Mouse (Mus musculus): ENCODE data around the gene Dusp16. TPM values are rescaled to one million over a fixed set of nuclear protein-coding genes. Genes with fewer than 3 reads are reported as not detected.

The Dusp16 gene
- polyA plus RNA-seq, 1 experiment from 2014 or later: 21.1 TPM

DNA sequence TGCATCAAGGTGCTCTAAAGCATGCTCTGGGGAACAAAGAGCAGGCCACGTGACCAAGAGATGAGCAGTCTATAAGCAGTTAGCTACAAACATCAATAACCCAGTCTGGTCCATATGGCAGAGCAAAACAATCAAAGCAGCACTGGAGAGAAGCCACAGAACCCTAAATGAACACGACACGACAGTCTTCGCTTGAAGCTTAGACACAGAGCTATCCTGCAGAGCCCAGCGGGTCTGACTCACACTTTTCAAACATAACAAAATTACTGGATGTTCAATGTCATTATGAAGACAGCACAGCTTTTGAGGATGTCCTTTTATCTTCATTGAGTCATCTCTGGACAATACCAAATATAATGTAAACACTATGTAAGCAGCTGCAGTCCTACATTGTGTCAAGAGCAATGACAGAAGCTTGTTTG is 58.6 kb downstream of the Dusp16 start:
- 73% methylated on average over 5 of the region's 5 CpGs for WGBS
- peaks cover 25% of the 10 kb centered on the region for H3K36me3 ChIP-seq (ENCODE audit: control insufficient read depth, insufficient read depth, low read length)
- ATAC-seq (ENCODE audit: low read depth) (peak; percentile 55; the same call in 1 of the 2 replicates), DNase-seq (ENCODE audit: low spot score) (no peak)
- no peak overlapping the region for H3K9ac ChIP-seq (ENCODE audit: low read depth, low read length)
- H3K4me3 ChIP-seq (ENCODE audit: low read depth, low read length): no peak overlapping the region
- no peak overlapping the region for H3K27ac ChIP-seq (replicated peaks; ENCODE audit: low read depth, low read length)
- no peaks in the 10 kb centered on the region for H3K9me3 ChIP-seq (ENCODE audit: control insufficient read depth, low read length)
- no peak overlapping the region for H3K4me2 ChIP-seq (ENCODE audit: low read depth, low read length)
- no peaks in the 10 kb centered on the region for H3K4me1 ChIP-seq (ENCODE audit: control insufficient read depth, insufficient read depth, low read length)
- H3K27me3 ChIP-seq (replicated peaks; ENCODE audit: control insufficient read depth, insufficient read depth, low read length): no peaks in the 10 kb centered on the region

DNA sequence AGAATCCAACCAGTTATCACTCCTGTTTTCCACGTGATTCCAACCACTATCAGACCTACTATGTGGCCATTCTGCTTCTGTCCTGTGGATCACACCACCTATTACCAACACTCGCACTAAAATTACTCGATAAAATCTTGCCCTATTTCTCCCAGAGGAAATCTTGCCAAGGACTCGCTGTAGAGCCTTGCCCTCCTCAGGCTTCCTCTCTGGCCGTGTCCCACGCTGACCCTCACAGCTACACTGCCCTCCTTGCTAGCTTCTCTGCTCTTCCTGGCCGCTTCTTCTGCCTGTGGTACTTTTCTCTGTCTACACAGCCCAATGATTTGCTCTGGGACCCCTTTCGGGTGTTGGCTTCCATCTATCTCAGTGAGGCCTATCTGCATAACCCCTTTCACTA is 59.6 kb downstream of the Dusp16 start:
- Histone ChIP-seq H3K9ac (ENCODE audit: low read depth, low read length) (no peak overlapping the region), H3K36me3 (ENCODE audit: control insufficient read depth, insufficient read depth, low read length) (peaks cover 20% of the 10 kb centered on the region), H3K27ac (replicated peaks; ENCODE audit: low read depth, low read length) (no peak overlapping the region), H3K27me3 (replicated peaks; ENCODE audit: control insufficient read depth, insufficient read depth, low read length) (no peaks in the 10 kb centered on the region), H3K4me3 (ENCODE audit: low read depth, low read length) (no peak overlapping the region), H3K4me2 (ENCODE audit: low read depth, low read length) (no peak overlapping the region), H3K4me1 (ENCODE audit: control insufficient read depth, insufficient read depth, low read length) (no peaks in the 10 kb centered on the region), H3K9me3 (ENCODE audit: control insufficient read depth, low read length) (no peaks in the 10 kb centered on the region)
- ATAC-seq (ENCODE audit: low read depth): no peak
- WGBS: 94% methylated on average over 8 of the region's 8 CpGs
- no peak for DNase-seq (ENCODE audit: low spot score)

DNA sequence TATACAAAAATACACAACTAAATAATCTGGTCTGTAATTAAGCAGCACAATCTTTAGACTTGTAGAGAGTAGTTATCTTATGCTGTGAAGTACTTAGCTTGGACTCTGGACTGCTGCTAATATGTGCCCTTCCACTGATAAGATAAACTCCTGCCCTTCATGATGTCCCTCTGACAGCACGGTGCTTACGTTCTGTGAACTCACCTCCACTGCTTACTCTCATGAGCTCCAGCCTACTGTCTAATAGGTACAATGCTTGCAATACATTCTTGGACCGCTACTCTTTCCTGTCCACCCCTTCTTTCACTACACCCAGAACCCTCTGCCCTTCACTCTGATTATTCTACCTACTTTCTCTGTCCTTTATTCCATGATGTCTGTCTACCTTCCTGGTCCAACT is 61.4 kb downstream of the Dusp16 start:
- H3K27ac ChIP-seq (replicated peaks; ENCODE audit: low read depth, low read length): no peak overlapping the region
- WGBS: 88% methylated on average over 3 of the region's 3 CpGs
- no peaks in the 10 kb centered on the region for H3K4me1 ChIP-seq (ENCODE audit: control insufficient read depth, insufficient read depth, low read length)
- H3K4me2 ChIP-seq (ENCODE audit: low read depth, low read length): no peak overlapping the region
- H3K4me3 ChIP-seq (ENCODE audit: low read depth, low read length): no peak overlapping the region
- ATAC-seq (ENCODE audit: low read depth): no peak
- DNase-seq (ENCODE audit: low spot score): no peak
- H3K9ac ChIP-seq (ENCODE audit: low read depth, low read length): no peak overlapping the region
- H3K9me3 ChIP-seq (ENCODE audit: control insufficient read depth, low read length): no peaks in the 10 kb centered on the region
- H3K36me3 ChIP-seq (ENCODE audit: control insufficient read depth, insufficient read depth, low read length): peaks cover 12% of the 10 kb centered on the region; the same call in 1 of the 2 replicates
- no peaks in the 10 kb centered on the region for H3K27me3 ChIP-seq (replicated peaks; ENCODE audit: control insufficient read depth, insufficient read depth, low read length)

DNA sequence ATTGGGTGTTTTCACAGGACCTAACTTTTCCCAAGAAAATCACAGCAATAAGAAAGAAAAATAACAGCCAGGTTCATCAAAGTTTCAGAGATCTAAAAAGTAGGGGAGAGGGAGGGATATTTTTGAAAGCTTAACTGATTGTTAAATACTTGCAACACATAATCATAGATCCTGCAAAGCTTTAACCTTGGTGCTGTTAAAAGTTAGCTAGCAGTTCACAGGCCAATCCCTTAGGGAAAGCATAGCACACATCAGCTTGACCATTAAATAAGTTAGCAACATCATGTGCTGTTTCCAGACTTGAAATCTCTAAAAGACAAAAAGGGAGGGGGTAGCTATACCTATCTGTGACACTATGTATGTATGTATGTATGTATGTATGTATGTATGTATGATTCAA is 67.0 kb downstream of the Dusp16 start:
- peaks cover 27% of the 10 kb centered on the region for H3K36me3 ChIP-seq (ENCODE audit: control insufficient read depth, insufficient read depth, low read length)
- DNase-seq (ENCODE audit: low spot score): no peak
- H3K4me1 ChIP-seq (ENCODE audit: control insufficient read depth, insufficient read depth, low read length): no peaks in the 10 kb centered on the region
- H3K27ac ChIP-seq (replicated peaks; ENCODE audit: low read depth, low read length): no peak overlapping the region
- H3K9ac ChIP-seq (ENCODE audit: low read depth, low read length): no peak overlapping the region
- H3K4me3 ChIP-seq (ENCODE audit: low read depth, low read length): no peak overlapping the region
- H3K27me3 ChIP-seq (replicated peaks; ENCODE audit: control insufficient read depth, insufficient read depth, low read length): no peaks in the 10 kb centered on the region
- H3K4me2 ChIP-seq (ENCODE audit: low read depth, low read length): no peak overlapping the region
- no peak for ATAC-seq (ENCODE audit: low read depth)
- no peaks in the 10 kb centered on the region for H3K9me3 ChIP-seq (ENCODE audit: control insufficient read depth, low read length)

DNA sequence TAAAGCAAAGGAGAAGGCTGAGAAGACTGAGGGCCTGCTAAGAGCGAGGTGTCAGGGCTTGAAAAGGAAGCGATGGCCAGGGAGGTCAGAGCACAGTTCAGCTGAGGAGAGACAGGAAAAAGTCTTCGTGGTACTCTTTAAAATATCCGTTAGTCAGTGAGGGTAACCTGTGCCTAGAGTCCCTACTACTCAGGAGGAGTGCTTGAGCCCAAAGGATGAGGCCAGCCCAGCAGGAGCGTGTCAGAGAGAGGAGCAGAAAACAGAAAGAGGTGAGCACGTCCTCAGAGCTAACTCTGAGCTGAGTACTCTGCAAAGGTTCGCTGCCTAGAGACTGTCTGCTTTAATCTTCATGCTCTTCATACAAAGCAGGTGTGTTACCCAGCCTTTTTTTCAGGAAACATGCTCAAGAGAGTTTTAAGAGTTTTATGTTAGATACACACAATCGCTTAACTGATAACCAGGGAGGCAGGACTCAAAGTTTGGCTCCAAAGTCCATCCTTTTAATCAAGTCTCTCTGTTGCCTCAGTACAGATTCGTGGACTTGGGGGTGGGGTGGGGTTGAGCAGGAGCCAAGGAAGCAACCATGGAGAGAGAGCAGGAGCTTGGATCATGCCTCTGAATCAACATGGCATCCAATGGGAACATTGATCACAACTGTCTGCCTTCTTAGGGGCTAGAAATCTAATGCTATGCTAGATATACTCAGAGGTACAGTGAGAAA is 68.4 kb downstream of the Dusp16 start:
- Histone ChIP-seq H3K9ac (ENCODE audit: low read depth, low read length) (no peak overlapping the region), H3K9me3 (ENCODE audit: control insufficient read depth, low read length) (no peaks in the 10 kb centered on the region), H3K27ac (replicated peaks; ENCODE audit: low read depth, low read length) (no peak overlapping the region), H3K4me1 (ENCODE audit: control insufficient read depth, insufficient read depth, low read length) (no peaks in the 10 kb centered on the region), H3K4me2 (ENCODE audit: low read depth, low read length) (no peak overlapping the region), H3K36me3 (ENCODE audit: control insufficient read depth, insufficient read depth, low read length) (peaks cover 35% of the 10 kb centered on the region), H3K27me3 (replicated peaks; ENCODE audit: control insufficient read depth, insufficient read depth, low read length) (no peaks in the 10 kb centered on the region), H3K4me3 (ENCODE audit: low read depth, low read length) (no peak overlapping the region)
- WGBS: 78% methylated on average over 9 of the region's 9 CpGs
- DNase-seq (ENCODE audit: low spot score) (no peak), ATAC-seq (ENCODE audit: low read depth) (no peak)

DNA sequence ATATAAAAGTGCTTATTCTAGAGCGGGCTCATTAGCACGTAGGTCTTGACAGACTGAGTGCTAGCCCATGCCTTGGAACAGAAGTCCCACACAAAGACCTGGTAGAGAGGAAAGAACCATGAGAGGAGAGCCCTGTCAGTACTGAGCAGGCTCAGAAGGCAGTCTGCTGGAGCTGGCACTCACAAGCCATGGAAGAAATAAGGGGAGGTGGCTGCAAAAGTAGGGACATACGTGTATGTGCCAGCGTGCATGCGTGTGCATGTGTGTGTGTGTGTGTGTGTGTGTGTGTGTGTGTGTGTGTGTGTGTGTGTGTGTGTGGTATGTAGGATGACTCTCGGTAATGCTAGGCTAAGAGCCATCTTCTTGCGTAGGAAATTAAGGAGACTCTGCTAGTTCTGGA is 69.1 kb downstream of the Dusp16 start:
- no peaks in the 10 kb centered on the region for H3K9me3 ChIP-seq (ENCODE audit: control insufficient read depth, low read length)
- peaks cover 41% of the 10 kb centered on the region for H3K36me3 ChIP-seq (ENCODE audit: control insufficient read depth, insufficient read depth, low read length)
- DNase-seq (ENCODE audit: low spot score) (no peak), ATAC-seq (ENCODE audit: low read depth) (no peak)
- no peaks in the 10 kb centered on the region for H3K27me3 ChIP-seq (replicated peaks; ENCODE audit: control insufficient read depth, insufficient read depth, low read length)
- H3K4me1 ChIP-seq (ENCODE audit: control insufficient read depth, insufficient read depth, low read length): no peaks in the 10 kb centered on the region
- 93% methylated on average over 7 of the region's 7 CpGs for WGBS
- H3K4me3 ChIP-seq (ENCODE audit: low read depth, low read length): no peak overlapping the region
- no peak overlapping the region for H3K4me2 ChIP-seq (ENCODE audit: low read depth, low read length)
- no peak overlapping the region for H3K9ac ChIP-seq (ENCODE audit: low read depth, low read length)
- no peak overlapping the region for H3K27ac ChIP-seq (replicated peaks; ENCODE audit: low read depth, low read length)

DNA sequence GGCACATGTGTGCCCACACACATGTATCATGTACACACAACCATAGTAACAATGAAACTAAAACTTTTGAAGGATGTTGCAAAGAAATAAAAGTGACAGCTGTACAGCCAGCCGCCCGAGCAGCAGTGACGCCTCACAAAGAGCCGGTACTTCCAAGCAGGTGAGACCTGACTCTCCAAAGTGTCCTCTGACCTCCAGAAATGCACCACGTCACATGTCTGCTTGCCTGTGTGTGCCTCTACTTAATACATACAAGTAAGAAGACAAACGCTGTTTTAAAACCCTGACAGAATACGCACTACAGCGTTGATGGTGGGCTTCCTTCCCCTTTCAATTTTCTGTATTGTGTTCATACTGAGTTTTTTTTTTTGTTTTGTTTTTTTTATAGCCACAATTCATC is 69.5 kb downstream of the Dusp16 start:
- Histone ChIP-seq H3K4me3 (ENCODE audit: low read depth, low read length) (no peak overlapping the region), H3K27me3 (replicated peaks; ENCODE audit: control insufficient read depth, insufficient read depth, low read length) (no peaks in the 10 kb centered on the region), H3K9ac (ENCODE audit: low read depth, low read length) (no peak overlapping the region), H3K4me2 (ENCODE audit: low read depth, low read length) (no peak overlapping the region), H3K9me3 (ENCODE audit: control insufficient read depth, low read length) (no peaks in the 10 kb centered on the region), H3K36me3 (ENCODE audit: control insufficient read depth, insufficient read depth, low read length) (peaks cover 45% of the 10 kb centered on the region), H3K4me1 (ENCODE audit: control insufficient read depth, insufficient read depth, low read length) (no peaks in the 10 kb centered on the region), H3K27ac (replicated peaks; ENCODE audit: low read depth, low read length) (no peak overlapping the region)
- 90% methylated on average over 8 of the region's 8 CpGs for WGBS
- ATAC-seq (ENCODE audit: low read depth): no peak
- DNase-seq (ENCODE audit: low spot score): no peak

DNA sequence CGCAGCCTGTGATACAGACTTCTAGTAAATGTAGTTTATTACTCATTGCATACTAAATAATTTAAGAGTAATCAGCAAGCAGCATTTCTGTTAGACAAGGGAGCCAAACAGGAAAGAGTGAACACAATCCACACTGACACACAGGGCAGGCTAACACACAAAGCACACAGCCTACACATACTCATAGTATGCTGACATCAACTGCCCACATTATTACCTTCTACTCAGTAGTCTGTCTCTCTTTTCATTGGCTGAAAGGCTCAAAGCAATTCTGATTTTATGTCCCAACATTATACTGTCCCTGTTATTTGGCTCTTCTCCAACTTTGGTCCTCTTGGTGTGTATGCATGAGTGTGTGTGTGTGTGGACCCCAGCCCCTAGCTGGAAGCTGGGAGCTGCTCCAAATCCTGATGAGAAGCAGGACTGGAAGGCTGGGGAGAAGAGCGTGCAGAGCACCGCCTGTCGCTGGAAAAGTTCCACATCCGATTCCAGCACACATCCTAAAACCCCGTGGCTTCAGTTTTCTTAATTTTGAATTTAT is 70.6 kb downstream of the Dusp16 start:
- peak; percentile 28 for DNase-seq (ENCODE audit: low spot score)
- WGBS: 74% methylated on average over 6 of the region's 6 CpGs

DNA sequence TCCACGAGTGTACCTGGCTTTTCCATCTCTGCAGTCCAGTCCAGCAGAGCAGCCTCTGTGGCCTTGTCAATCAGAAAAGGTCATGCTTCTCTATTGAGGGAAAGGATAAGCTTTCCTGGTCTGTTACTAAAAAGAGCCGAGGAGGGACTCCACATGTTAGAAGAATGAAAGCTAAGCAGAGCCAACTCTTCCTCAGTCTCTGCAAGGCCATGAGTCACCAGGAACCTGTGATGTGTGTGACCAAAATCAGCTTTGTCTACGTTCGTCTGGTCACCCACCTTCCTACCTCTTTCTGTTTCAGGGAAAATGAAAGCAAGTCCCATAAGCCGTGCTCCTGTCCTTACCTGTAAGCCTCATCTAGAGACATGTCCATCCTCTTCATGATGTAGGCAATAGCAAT is 72.3 kb downstream of the Dusp16 start:
- Histone ChIP-seq H3K9ac (ENCODE audit: low read depth, low read length) (no peak overlapping the region), H3K4me2 (ENCODE audit: low read depth, low read length) (no peak overlapping the region), H3K4me3 (ENCODE audit: low read depth, low read length) (no peak overlapping the region), H3K36me3 (ENCODE audit: control insufficient read depth, insufficient read depth, low read length) (peaks cover 56% of the 10 kb centered on the region), H3K27me3 (replicated peaks; ENCODE audit: control insufficient read depth, insufficient read depth, low read length) (no peaks in the 10 kb centered on the region), H3K27ac (replicated peaks; ENCODE audit: low read depth, low read length) (no peak overlapping the region), H3K4me1 (ENCODE audit: control insufficient read depth, insufficient read depth, low read length) (no peaks in the 10 kb centered on the region), H3K9me3 (ENCODE audit: control insufficient read depth, low read length) (no peaks in the 10 kb centered on the region)
- ATAC-seq (ENCODE audit: low read depth) (no peak), DNase-seq (ENCODE audit: low spot score) (no peak)
- WGBS: 87% methylated on average over 5 of the region's 5 CpGs

More for the DNA sequence above, 70.6 kb downstream of the Dusp16 start:
- ATAC-seq (ENCODE audit: low read depth): no peak
- H3K4me1 ChIP-seq (ENCODE audit: control insufficient read depth, insufficient read depth, low read length): no peaks in the 10 kb centered on the region
- H3K36me3 ChIP-seq (ENCODE audit: control insufficient read depth, insufficient read depth, low read length): peaks cover 55% of the 10 kb centered on the region
- H3K4me3 ChIP-seq (ENCODE audit: low read depth, low read length): no peak overlapping the region
- no peak overlapping the region for H3K27ac ChIP-seq (replicated peaks; ENCODE audit: low read depth, low read length)
- H3K9ac ChIP-seq (ENCODE audit: low read depth, low read length): no peak overlapping the region
- no peak overlapping the region for H3K4me2 ChIP-seq (ENCODE audit: low read depth, low read length)
- H3K9me3 ChIP-seq (ENCODE audit: control insufficient read depth, low read length): no peaks in the 10 kb centered on the region
- no peaks in the 10 kb centered on the region for H3K27me3 ChIP-seq (replicated peaks; ENCODE audit: control insufficient read depth, insufficient read depth, low read length)
